ENCODE assay signal across 8 mouse cellular contexts in genomic region chr13:21944926-21945740, GRCm38 (mm10). TPM values are rescaled to one million over a fixed set of nuclear protein-coding genes. Genes with fewer than 3 reads are reported as not detected.
A peak's percentile ranks its signal among the peaks of the same experiment; 100 is the strongest.
DNase-seq lines count a peak whose midpoint lies in the region; ATAC-seq lines count a peak whose summit lies in the region.

TSS of gene Zfp184 (plus strand) at chr13:21945094.

- H3K27ac ChIP-seq in hindbrain, embryonic 14.5 days: peak within 1 kb of the TSS; percentile 72

- H3K4me3 ChIP-seq in hindbrain, embryonic 14.5 days (replicated peaks; ENCODE audit: low read length): peak within 1 kb of the TSS; percentile 75

- H3K4me2 ChIP-seq in hindbrain, embryonic 14.5 days (replicated peaks): peak within 1 kb of the TSS; percentile 85

- H3K9me3 ChIP-seq in hindbrain, embryonic 14.5 days (ENCODE audit: control insufficient read depth, low read length): no peaks in the 10 kb centered on the region

- peak within 1 kb of the TSS; percentile 74 for H3K9ac ChIP-seq in hindbrain, embryonic 14.5 days

- ATAC-seq in hindbrain, embryonic 14.5 days (ENCODE audit: low FRiP score): peak; percentile 94

- H3K36me3 ChIP-seq in hindbrain, embryonic 14.5 days (replicated peaks; ENCODE audit: control insufficient read depth, insufficient read depth): peaks cover 14% of the 10 kb centered on the region

- peaks cover 15% of the 10 kb centered on the region for H3K4me1 ChIP-seq in hindbrain, embryonic 14.5 days (replicated peaks; ENCODE audit: control insufficient read depth, insufficient read depth, low read length)

- peak; percentile 81 for DNase-seq in T-cell, adult 2 months (ENCODE audit: low spot score)
- peak; percentile 89 to 90 for DNase-seq in cerebellum, postnatal 25 days
- peak; percentile 82 to 86 for DNase-seq in frontal cortex, postnatal 25 days (ENCODE audit: low spot score in 2 of 2)
- peak; percentile 96 for DNase-seq in hindbrain, embryonic 14.5 days (ENCODE audit: low spot score)
- DNase-seq in layer of hippocampus, postnatal 36 days: peak; percentile 86 to 88
- DNase-seq in lung, postnatal 25 days (ENCODE audit: low spot score): peak; percentile 91
- peak; percentile 97 for DNase-seq in retina, embryonic 14.5 days (ENCODE audit: low spot score)
- peak; percentile 89 to 90 for DNase-seq in thymus, postnatal 36 days

- no peaks in the 10 kb centered on the region for H3K27me3 ChIP-seq in hindbrain, embryonic 14.5 days (ENCODE audit: control insufficient read depth, insufficient read depth, low read length)

- under 1% methylated on average over 50 of the region's 50 CpGs for WGBS in hindbrain, embryonic 14.5 days

RNA-seq across cellular contexts. Expression of gene Zfp184, which starts in this region (rescaled TPM):
- polyA plus RNA-seq in hindbrain, embryonic 14.5 days (2014; fragmentation: Nextera tagmentation; extraction: Ambion mirVana): 14.9 and 18.2 TPM in 2 replicates
- total RNA-seq in layer of hippocampus, postnatal 36 days (2021): 1 to 10 TPM; 2.6 to 5.2 TPM

Comparison
In these comparisons a context has a peak if more than half of its experiments do, and no peak if none do; other contexts are left out.
1. Peak in every context shown above with its lines: DNase-seq, ATAC-seq, H3K4me3 ChIP-seq and H3K27ac ChIP-seq.